Mouse (Mus musculus) heart, postnatal 14 days (tissue): ENCODE measurements around the gene Krt17. TPM values are rescaled to one million over a fixed set of nuclear protein-coding genes. Genes with fewer than 3 reads are reported as not detected.
A peak's percentile ranks its signal among the peaks of the same experiment; 100 is the strongest.
"Not testable (repeated sequence)": the region's sequence is repeated elsewhere in the genome, so short reads cannot be mapped to it uniquely, and the experiment has no call there.

ENCODE experiments used
- DNase-seq, 2 experiments: peaks; one replicate each; pipeline ENCODE4 v3.0.0; 2021 to 2022
- intact Hi-C: fragments of 180-260 bp; cut with DNase I; formaldehyde crosslinking; loops from one replicate; pipeline ENCODE4 v1.15.1; 2025
- long read RNA-seq, 2 experiments: library from polyadenylated mRNA; stranded (forward); transcript quantifications; one replicate each; pipeline ENCODE4 v2.0.0; 2021
- total RNA-seq, 2 experiments: library from RNA; stranded (reverse); gene quantifications; 2 replicates each; pipeline ENCODE4 v1.2.3; 2021

Gene Krt17
- 1 to 10 TPM in 1 of 2 experiments, under 1 TPM in 1; 0.24 to 3.8 TPM for total RNA-seq
- long read RNA-seq, experiment 1, transcript Krt17-201 (8 exons, 1,551 nt) = major isoform, 8 of 8 reads
- long read RNA-seq, experiment 1, partial matches to known transcripts = 0 of 8 reads
- long read RNA-seq, experiment 1, other reads (novel, unspliced or antisense) = 0 of 8 reads
- long read RNA-seq, experiment 2 = 0 reads

DNA sequence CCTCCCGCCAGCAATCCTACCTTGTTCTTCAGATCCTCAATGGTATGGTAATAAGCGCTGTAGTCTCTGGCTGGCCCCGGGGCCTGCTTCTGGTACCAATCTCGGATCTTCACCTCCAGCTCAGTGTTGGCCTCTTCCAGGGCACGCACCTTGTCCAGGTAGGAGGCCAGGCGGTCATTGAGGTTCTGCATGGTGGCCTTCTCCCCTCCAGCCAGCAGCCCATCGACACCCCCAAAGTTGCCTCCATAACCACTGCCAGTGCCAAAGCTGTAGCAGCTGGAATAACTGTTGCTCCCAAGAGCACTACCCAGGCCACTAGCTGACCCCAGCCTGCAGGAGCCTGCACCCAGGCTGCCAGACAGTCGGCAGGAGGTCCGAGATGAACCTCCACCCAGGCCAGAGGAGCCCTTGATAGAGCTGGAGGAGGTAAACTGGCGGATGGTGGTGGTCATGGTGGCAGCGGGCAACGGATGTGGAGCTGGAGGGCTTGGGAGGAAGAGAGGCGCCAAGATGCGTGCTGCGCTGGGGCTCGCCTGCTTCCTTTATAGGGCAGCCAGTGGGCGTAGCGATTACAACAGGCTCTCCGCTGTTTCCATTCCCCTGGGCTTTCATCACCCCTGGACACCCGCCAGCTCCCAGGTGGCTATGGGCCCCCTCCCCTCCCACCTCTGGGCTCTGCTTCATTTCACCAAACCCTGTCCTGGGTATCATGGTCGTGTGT, at the start of gene Krt17:
Gene Krt17 (minus strand): TSS at position 516 of the 721 bp plus-strand sequence.
- DNase-seq = no peak
- intact Hi-C loops = no loop called here

- DNase-seq, intact Hi-C loops: not testable (repeated sequence)
These were observed 47.8 kb upstream of the Krt17 start for GRCm38 (mm10) chr11:100308672-100309071.

DNA sequence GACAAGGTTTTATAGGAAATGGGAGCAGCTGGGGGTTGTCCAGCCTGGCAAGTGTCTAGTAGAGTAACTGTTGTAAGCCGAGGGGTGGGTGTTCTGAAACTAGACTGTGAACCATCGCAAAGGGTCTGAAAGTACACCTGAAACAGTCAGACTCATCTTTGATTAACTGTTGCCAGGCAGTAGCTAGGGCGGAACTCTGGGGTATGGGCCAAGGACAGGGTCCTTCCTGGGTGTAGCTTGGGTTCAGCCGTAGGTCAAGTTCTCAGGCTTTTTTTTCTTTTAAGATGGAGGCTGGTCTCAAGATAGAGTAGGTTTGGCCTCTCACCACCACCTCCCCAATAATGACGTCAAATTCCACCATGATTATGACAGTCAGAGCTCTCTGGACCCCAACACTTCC, 47.1 kb upstream of the Krt17 start:
- intact Hi-C loops = no loop called here

DNA sequence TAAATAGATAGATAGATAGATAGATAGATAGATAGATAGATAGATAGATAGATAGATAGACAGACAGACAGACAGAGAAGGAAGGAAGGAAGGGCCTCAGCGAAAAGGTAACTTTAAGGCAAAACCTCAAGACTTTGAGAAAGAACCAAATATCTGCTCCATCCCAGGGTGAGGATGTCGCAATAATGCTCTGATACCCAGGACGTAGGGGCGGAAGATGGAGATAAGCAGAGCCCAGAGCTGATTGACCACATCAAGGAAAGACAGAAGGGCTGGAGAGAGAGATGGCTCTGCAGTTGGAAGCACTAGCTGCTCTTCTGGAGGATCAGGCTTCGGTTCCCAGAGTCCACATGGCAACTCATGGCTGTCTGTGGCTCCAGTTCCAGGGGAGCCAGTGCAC, 40.5 kb upstream of the Krt17 start:
- intact Hi-C loops = no loop called here
- no peak for DNase-seq

More for the DNA sequence above, 47.1 kb upstream of the Krt17 start:
- no peak for DNase-seq

DNA sequence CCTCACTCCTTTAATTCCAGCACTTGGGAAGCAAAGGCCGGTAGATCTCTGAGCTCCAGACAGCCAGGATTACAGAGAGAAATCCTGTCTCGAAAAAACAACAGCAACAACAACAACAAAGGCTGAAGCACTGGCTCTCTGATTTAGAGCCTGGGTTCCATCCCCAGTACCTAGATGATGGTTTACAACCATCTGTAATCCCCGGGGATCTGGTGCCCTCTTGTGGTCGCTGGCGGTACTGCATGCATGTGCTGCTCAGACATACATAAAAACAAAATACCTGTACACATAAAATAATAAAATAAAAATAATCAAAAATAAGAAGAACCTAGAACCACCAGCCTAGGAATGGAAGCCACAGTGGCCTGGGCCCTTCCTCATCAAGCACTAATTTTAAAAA, 39.5 kb upstream of the Krt17 start:
- intact Hi-C loops = no loop called here
- DNase-seq = peak; percentile 59 to 79

- intact Hi-C loops = loop anchor here (5.0 kb wide), 3 partner anchors 131 to 911 kb away; partner anchors contain the start of gene Krt10
- DNase-seq = peak; percentile 84 to 89
These were observed 37.6 kb upstream of the Krt17 start for GRCm38 (mm10) chr11:100298274-100299036.

- DNase-seq = no peak
- intact Hi-C loops = loop anchor here (5.0 kb wide), 3 partner anchors 130 to 910 kb away; partner anchors contain the start of gene Krt10
These were observed 37.0 kb upstream of the Krt17 start for GRCm38 (mm10) chr11:100297801-100298200.

DNA sequence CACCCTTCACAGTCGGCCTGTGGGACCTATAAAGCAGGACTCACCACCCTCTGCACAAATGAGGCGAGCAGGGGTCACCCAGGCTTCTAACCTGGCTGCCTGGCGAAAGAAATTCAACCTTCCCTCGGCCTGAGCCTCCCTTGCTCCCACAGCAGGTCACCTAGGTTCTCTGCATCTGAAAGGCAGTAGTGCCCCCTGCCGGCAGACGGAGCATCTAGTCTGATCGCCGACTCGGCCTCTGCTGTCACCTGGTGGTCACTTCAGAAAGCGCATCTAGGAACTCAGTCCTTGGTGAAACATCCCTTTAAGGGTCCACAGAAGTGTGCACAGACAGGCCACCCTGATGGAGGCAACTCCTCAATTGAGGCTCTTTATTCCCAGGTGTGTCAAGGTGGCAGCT, 34.5 kb upstream of the Krt17 start:
- DNase-seq = peak; percentile 84 to 89
- intact Hi-C loops = loop anchor here (1.0 to 5.0 kb wide), 4 partner anchors 13 to 908 kb away; partner anchors contain the start of gene Krt10

- DNase-seq = no peak
- intact Hi-C loops = no loop called here
These were observed 32.1 kb upstream of the Krt17 start for GRCm38 (mm10) chr11:100292884-100293283.

- DNase-seq = no peak
- intact Hi-C loops = no loop called here
These were observed 29.4 kb upstream of the Krt17 start for GRCm38 (mm10) chr11:100290235-100290634.

DNA sequence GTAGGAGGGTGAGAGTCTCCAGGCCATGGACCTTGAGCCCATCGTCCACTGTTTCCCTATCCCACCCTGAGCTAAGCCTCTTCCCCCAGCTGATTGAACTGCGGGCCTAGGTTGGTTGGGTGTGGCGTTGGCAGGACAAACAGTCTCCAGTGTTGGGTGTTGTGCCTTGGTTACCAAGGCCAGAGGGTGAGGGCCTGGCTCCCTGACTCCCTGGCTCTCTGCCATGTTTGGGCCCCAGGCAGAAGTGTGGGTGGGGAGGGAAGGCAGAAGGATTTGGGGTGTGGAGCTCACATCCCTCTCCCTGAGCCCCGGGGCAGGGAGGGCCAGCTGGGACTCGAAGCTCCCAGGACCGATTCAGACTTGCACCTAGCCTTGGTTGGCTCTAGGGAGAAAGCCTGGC, 28.1 kb upstream of the Krt17 start:
- DNase-seq = peak in 1 of 2 experiments; percentile 35
- intact Hi-C loops = no loop called here

- intact Hi-C loops = no loop called here
- DNase-seq = peak; percentile 58 to 63
These were observed 26.2 kb upstream of the Krt17 start for GRCm38 (mm10) chr11:100287024-100287423.

DNA sequence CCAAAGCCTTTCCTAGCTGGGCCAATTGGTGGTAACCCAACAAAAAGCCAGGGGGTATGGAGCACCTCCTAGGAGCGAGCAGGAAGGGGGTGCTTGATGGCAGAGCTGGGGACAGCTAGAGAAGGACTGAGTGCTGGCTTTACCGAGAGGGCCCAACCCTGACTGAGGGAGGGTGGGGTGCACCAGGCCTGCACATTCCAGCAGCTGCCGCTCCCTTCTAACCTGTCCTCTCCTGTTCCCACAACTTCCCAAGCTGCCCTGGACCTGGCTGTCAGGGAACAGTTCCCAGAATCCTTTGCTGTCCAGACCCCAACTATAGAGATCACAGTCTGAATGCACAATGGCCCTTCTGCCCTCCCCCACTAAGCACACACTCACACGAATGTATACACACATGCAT, 24.2 kb upstream of the Krt17 start:
- intact Hi-C loops = no loop called here
- no peak for DNase-seq

DNA sequence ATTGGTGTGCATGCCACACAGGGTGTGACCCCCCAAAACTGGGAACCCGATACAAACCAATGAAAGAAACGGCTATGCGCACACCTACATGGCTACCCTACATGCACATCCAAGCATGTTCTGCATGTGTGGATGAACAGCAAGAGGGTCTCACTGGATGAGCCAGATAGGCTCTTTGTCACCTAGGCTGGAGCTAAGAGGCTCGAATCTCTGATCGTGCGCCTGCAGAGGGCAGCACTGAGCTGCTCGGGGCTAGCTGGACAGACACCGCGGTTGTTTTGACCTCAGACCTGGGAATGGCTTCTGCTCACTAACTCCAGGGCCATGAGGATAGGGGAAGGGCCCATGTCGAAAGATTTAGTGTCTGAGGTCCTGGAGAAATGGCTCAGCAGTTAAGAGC, 21.7 kb upstream of the Krt17 start:
- DNase-seq = peak; percentile 88 to 91
- intact Hi-C loops = loop anchor here (1.0 kb wide), 2 partner anchors 13 to 113 kb away; no protein-coding TSS in a partner anchor

DNA sequence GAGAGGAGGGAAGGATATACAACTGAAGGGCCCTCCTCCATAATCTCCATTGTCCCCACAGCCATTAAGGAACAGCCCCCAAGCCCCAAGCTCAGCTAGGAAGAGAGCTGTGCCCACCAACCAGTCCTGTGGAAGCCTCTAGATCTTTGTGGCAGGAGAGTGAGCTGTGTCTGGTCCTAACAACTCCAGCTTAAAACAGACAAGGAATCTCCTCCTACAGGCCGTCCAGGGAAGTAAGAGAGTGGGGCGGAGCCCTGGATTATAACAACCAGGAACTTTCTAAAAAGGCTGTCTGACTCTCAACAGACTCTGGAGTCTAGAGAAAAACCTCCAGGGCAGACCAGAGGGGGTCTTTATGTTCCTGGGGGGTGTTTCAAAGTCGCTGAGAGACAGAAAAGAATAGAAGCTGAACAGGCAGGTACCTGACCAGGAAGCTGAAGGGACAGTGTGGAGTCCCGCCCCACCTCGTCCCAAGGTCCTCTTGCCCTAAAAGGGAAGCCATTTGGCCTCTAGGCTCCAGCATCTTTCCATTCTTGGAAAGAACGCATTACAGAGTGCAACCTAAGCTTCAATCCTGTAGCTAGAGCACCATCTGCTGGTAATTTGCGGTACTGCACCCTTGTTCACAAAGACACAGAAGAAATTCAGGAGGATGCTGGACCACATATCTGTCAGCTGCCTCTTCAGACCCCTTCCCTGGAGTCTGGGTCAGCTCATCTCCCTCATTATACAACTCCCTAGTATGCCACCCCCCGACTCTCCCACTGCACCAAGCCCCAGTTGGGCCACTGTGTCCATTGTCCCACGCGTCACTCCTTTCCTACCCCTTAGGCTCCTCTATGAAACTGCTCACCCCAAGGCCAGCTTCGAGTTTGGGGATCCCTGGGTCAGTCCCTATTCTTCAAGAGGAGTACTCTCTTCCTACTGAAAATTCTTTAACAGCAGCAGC, 21.0 kb upstream of the Krt17 start:
- intact Hi-C loops = loop anchor here (1.0 kb wide), 3 partner anchors 13 to 817 kb away; no protein-coding TSS in a partner anchor
- peak; percentile 83 to 91 for DNase-seq

DNA sequence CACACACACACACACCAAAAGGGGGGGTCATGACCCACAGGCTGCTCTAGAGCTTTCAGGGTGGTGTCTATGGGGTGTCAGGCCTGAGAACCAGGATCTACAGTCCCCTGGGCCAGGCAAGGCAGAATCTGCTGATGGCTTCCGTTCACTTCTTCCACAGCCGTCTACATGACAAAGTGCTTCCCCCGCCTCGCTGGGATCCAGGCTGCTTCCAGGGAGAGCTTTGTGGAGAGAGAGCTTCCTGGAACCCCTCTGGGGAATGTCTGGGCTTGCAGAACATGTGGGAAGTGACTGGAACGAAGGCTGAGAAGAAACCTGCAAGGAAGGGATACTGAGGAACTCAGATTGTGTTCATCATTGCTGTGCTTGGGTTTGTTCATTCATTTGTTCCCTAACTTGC, 17.9 kb upstream of the Krt17 start:
- no peak for DNase-seq
- intact Hi-C loops = no loop called here

- intact Hi-C loops = no loop called here
- DNase-seq = no peak
These were observed 17.1 kb upstream of the Krt17 start for GRCm38 (mm10) chr11:100277726-100278480.

DNA sequence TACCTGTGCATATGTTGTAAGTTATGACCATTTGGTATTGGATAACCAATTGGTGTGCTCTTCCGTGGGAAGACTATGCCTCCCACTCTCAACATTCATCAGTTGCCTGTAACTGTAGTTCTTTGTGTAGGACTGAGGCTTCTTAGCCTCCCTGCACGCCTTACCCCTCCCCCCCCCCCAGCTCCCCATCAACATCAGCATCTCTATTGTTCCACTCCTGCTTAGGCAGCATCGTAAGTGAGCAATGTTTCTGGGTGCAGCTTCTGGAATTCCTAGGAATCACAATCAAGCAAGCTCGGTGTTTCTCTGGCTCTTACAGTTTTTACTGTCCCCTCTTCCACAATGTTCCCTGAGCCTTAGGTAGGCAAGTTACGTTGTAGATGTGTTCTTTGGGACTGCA, 14.6 kb upstream of the Krt17 start:
- DNase-seq = no peak
- intact Hi-C loops = no loop called here

- intact Hi-C loops = no loop called here
- no peak for DNase-seq
These were observed 13.9 kb upstream of the Krt17 start for GRCm38 (mm10) chr11:100274719-100275118.
